Mouse (Mus musculus) midbrain, embryonic 13.5 days (tissue): ENCODE measurements at regions not wholly inside any gene's neighbourhood (a gene's known extent, or its start where the extent isn't known, plus 50 kb on each side); places are given as distances from the start of the nearest gene placed in this dataset.

Source experiments
- ATAC-seq: fragments of 200-750 bp; cut with Nextera tagmentation; 2 replicates; pipeline ENCODE4 v1.8.0; 2017; ENCODE audit warnings: mild to moderate bottlenecking, moderate TSS enrichment, moderate library complexity
- H3K27ac ChIP-seq: fragments of 300-500 bp; sonication (generic); 2 replicates; pipeline ENCODE4 v1.5.1; 2015; ENCODE audit warnings: inconsistent platforms, mild to moderate bottlenecking, moderate library complexity
- H3K27me3 ChIP-seq: fragments of 300-500 bp; sonication (generic); 2 replicates; pipeline ENCODE4 v1.6.1; 2015; ENCODE audit warnings: mild to moderate bottlenecking, inconsistent platforms
- H3K36me3 ChIP-seq: fragments of 300-500 bp; sonication (generic); 2 replicates; pipeline ENCODE4 v1.6.1; 2015; ENCODE audit warnings: mild to moderate bottlenecking, inconsistent platforms
- H3K4me1 ChIP-seq: fragments of 300-500 bp; sonication (generic); replicated peaks from 2 replicates; pipeline ENCODE4 v1.6.1; 2015; ENCODE audit warnings: inconsistent platforms
- H3K4me2 ChIP-seq: fragments of 300-500 bp; sonication (generic); replicated peaks from 2 replicates; pipeline ENCODE4 v1.6.1; 2015; ENCODE audit warnings: moderate library complexity, mild to moderate bottlenecking, inconsistent platforms
- H3K4me3 ChIP-seq: fragments of 300-500 bp; sonication (generic); replicated peaks from 2 replicates; pipeline ENCODE4 v1.5.1; 2015; ENCODE audit warnings: mild to moderate bottlenecking, inconsistent platforms
- H3K9ac ChIP-seq: fragments of 300-500 bp; sonication (generic); replicated peaks from 2 replicates; pipeline ENCODE4 v1.6.1; 2015; ENCODE audit warnings: mild to moderate bottlenecking, inconsistent platforms
- H3K9me3 ChIP-seq: fragments of 300-500 bp; sonication (generic); 2 replicates; pipeline ENCODE4 v1.6.1; 2016; ENCODE audit warnings: mild to moderate bottlenecking, inconsistent platforms
- WGBS: fragments of 180-500 bp; shearing (Covaris S2); methylation state at CpG from one replicate; pipeline ENCODE4 v1.1.7; 2015; 5-methylcytosine and 5-hydroxymethylcytosine counted together

DNA sequence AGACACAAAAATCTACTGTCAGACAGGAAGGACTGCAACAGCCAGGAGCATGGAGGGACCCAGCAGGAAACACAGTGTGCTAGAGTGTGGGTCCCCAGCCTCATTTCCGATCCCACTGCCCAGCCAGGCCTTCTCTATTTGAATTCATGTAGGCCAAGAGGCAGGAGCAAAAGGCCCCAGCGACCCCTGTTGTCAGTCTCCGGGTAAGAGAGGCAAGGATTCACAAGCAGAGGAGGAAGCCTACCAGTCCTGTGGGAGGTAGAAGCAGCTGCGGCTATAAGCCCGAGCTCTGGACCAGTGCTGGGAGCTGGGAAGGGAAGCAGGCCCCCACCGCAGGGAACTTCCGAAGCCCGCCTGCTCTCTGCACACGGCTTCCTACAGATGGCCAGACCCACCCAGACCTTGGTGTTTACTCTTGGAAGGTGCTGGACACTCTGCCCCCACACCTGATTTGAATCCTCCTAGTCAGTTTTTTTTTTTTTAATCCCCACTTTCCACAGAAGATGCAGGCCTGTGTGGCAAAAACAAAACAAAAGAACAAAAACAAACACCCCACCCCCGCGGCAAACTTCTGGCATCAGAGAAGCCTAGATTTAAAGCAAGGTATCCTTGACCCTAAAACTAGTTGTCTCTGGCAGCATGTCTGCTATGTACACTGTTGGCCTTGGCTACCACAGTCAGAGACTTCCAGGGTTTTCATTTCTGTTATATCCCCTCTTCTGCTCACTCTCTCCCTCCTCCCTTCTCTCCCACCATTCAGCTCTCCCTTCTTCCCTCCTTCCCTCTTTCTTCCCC is 420.6 kb upstream of the Trpc7 start:
- Histone ChIP-seq H3K27me3 (0 out of 2 replicates have a peak, but pooled peaks cover 12% of the 10 kb centered on the region), H3K4me1 (peaks cover 36% of the 10 kb centered on the region), H3K4me3 (no peak overlapping the region), H3K36me3 (no peaks in the 10 kb centered on the region), H3K9ac (no peak overlapping the region), H3K4me2 (no peak overlapping the region), H3K9me3 (no peaks in the 10 kb centered on the region), H3K27ac (peak overlapping the region; percentile 15; the same call in 1 of the 2 replicates)
- 15% methylated on average over 11 of the region's 11 CpGs for WGBS
- peak; percentile 56; the same call in 1 of the 2 replicates for ATAC-seq

DNA sequence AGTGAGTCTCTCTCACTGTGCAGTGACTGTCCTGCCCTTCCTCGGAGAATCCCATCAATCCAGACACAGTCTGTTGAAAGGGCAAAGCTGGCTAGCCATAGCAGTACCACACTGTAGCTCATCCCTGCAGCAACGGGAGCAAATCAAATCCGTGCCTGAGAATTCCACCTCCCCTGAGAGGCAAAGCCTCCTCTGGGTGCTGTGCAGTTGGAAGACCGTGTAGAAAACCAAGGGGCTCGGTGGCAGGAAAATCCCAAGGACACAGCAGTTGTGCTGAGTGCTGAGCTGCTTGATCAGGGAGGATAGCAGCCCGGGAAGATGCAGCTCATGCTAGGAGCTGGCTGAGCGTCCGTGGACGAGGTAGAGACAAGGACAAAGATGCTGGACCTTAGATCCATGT is 418.7 kb upstream of the Trpc7 start:
- Histone ChIP-seq H3K4me1 (peaks cover 36% of the 10 kb centered on the region), H3K36me3 (no peaks in the 10 kb centered on the region), H3K4me3 (no peak overlapping the region), H3K9me3 (no peaks in the 10 kb centered on the region), H3K4me2 (no peak overlapping the region), H3K9ac (no peak overlapping the region), H3K27ac (no peak overlapping the region), H3K27me3 (0 out of 2 replicates have a peak, but pooled peaks cover 12% of the 10 kb centered on the region)
- no peak for ATAC-seq
- WGBS: 34% methylated on average over 9 of the region's 9 CpGs

DNA sequence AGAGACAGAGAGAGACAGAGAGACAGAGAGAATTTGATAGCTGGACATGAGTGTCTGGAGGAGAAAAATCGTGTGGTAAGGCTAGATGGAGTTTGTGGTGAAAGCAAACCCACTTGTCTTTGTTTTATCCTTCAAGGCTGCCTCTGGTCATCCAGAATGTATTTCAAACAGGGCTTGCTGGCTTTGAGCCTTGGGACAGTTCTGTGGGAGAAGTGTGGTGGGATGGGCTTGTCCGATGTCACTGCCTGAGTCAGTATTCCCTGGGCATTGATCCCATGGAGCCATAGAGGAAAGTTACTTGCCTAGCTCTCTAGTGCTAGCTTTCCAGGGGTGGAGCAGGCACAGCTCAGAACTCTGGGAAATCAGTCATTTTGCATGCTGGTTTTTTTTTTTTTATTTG is 417.9 kb upstream of the Trpc7 start:
- no peaks in the 10 kb centered on the region for H3K36me3 ChIP-seq
- ATAC-seq: no peak
- H3K4me1 ChIP-seq: peaks cover 29% of the 10 kb centered on the region
- H3K9ac ChIP-seq: no peak overlapping the region
- H3K27me3 ChIP-seq: 0 out of 2 replicates have a peak, but pooled peaks cover 12% of the 10 kb centered on the region
- H3K27ac ChIP-seq: no peak overlapping the region
- no peak overlapping the region for H3K4me3 ChIP-seq
- no peaks in the 10 kb centered on the region for H3K9me3 ChIP-seq
- H3K4me2 ChIP-seq: no peak overlapping the region
- 50% methylated on average over 2 of the region's 2 CpGs for WGBS

DNA sequence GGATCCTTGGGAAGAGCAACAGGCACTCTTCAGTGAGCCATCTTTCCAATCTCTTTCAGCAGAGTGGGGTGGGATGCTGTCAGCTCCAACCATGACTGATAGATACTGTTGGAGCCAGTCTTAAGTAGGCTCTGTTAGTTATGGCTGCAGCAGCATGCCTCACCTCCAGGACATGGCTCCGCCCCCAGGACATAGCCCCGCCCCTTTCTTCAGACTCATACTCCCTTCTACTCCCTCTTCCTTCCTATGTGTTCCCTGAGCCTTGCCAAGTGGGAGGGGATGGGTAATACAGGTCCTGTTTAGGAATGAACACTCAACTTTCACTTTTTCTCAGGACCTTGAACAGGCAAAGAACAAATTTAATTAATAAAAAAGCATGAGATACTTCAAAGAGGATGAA is 415.4 kb upstream of the Trpc7 start:
- ATAC-seq: no peak
- H3K9me3 ChIP-seq: no peaks in the 10 kb centered on the region
- no peaks in the 10 kb centered on the region for H3K36me3 ChIP-seq
- no peak overlapping the region for H3K4me2 ChIP-seq
- H3K27me3 ChIP-seq: 0 out of 2 replicates have a peak, but pooled peaks cover 5% of the 10 kb centered on the region
- H3K27ac ChIP-seq: no peak overlapping the region
- H3K9ac ChIP-seq: no peak overlapping the region
- 68% methylated on average over 2 of the region's 2 CpGs for WGBS
- peaks cover 20% of the 10 kb centered on the region for H3K4me1 ChIP-seq
- no peak overlapping the region for H3K4me3 ChIP-seq

DNA sequence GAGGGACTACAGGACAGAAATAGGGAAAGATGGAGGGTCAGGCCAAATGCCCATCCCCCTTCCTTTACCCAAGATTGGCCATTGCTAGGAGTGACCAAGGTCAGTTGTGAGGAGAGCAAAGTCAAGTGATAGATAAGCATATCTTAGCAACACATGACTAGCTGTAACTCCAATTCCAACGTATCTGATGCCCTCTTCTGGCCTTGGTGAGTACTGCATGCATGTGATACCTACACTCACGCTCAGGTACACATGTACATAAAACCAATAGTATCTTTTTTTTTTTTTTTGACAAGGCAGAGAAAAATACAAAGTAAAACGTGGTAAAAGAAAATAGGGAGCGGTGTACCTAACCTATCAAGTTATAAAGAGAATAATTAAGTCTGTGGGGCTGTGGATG is 413.8 kb upstream of the Trpc7 start:
- H3K9ac ChIP-seq: no peak overlapping the region
- H3K4me3 ChIP-seq: no peak overlapping the region
- H3K36me3 ChIP-seq: no peaks in the 10 kb centered on the region
- ATAC-seq: no peak
- H3K9me3 ChIP-seq: no peaks in the 10 kb centered on the region
- WGBS: 94% methylated on average over 4 of the region's 4 CpGs
- H3K27me3 ChIP-seq: no peaks in the 10 kb centered on the region
- peaks cover 12% of the 10 kb centered on the region for H3K4me1 ChIP-seq
- H3K4me2 ChIP-seq: no peak overlapping the region
- H3K27ac ChIP-seq: no peak overlapping the region

DNA sequence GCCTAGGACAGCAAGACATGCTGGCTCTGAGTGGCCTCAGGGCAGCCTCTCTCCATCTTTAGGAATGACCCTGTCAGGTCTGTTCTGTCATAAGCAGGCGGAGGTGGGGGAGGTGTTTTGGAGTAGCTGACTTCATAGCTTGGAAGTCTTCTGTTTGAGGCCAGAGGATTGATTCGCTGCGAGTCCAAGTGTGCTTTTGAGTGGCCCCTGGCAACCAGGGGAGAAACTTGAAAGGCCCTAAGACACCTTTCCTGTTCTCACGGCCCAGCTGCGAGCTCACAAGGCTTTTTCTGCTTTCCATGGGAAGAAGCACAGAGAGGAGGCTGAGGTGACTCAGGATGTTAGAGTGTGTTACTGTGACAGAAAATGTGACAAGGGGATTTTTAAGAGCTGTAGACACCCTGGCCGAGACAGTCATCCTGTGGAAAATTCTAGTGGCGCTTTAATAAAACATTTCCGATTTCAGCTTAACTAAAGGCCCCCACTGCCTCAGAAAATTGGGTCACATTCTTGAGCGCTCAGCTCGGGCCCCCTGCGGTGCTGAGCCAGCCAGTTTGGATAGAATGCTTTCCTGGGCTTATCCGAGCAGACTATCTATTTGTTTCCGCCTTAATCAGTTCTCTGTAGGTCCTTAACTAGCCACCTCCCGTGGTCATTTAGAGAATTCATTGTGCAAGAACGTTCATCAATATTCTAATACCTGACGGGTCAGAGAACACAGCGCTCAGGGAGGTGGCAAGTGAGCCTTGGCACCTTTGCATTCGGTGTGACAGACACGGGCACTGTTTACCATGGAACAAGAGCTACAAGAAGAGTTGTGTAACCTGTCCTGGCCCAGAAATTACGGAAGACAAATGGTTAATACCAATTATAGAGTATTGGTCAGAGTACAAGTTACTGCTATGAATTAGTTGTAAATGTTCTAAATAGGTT is 412.4 kb upstream of the Trpc7 start:
- Histone ChIP-seq H3K36me3 (no peaks in the 10 kb centered on the region), H3K9me3 (no peaks in the 10 kb centered on the region), H3K4me1 (peaks cover 9% of the 10 kb centered on the region), H3K27ac (no peak overlapping the region), H3K4me2 (peak overlapping the region; percentile 20), H3K9ac (no peak overlapping the region), H3K4me3 (no peak overlapping the region), H3K27me3 (no peaks in the 10 kb centered on the region)
- no peak for ATAC-seq
- 15% methylated on average over 20 of the region's 20 CpGs for WGBS

DNA sequence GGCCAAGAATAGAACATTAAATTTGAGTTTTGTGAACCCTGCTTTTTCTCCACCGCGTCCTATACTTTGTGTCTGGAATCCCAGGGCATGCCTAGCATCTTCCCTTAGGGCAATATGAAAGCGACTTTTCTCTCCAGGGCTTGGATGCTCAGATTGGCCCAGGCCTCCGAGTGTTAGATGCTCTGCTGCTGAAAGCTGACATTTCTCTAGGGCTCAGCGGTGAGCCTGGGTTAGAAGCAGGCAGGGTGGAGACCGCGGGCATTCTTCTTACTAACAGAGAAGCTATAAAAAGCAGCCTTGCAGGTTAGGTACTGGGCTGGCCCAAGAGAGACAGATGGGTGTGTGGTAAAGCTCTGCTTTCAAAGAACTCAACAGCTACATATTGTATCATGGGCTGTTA is 409.8 kb upstream of the Trpc7 start:
- no peak overlapping the region for H3K4me3 ChIP-seq
- peaks cover 9% of the 10 kb centered on the region for H3K4me1 ChIP-seq
- H3K27me3 ChIP-seq: no peaks in the 10 kb centered on the region
- H3K36me3 ChIP-seq: no peaks in the 10 kb centered on the region
- H3K9ac ChIP-seq: no peak overlapping the region
- no peak for ATAC-seq
- H3K9me3 ChIP-seq: no peaks in the 10 kb centered on the region
- H3K27ac ChIP-seq: no peak overlapping the region
- 93% methylated on average over 7 of the region's 7 CpGs for WGBS
- H3K4me2 ChIP-seq: no peak overlapping the region

DNA sequence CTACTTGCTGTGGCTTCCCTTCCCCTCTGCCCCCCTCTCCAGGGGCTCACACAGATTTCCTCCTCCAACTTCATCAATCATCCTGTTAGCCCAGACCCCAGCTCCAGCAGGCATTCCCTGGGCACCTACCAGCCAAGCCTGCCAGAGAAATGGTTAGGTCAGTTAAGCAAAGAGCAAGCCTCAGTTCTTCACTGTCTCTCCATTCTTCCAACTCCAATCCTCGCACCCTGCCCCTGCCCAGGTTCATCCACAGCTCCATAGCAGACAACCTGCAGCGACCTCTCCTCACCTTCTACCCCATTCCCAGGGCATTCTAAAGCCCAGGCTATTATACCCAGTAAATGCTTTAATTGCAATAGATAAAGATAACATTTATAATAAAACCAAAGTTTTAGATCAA is 408.0 kb upstream of the Trpc7 start:
- Histone ChIP-seq H3K9me3 (no peaks in the 10 kb centered on the region), H3K27me3 (no peaks in the 10 kb centered on the region), H3K9ac (no peak overlapping the region), H3K27ac (no peak overlapping the region), H3K4me1 (peaks cover 9% of the 10 kb centered on the region), H3K36me3 (no peaks in the 10 kb centered on the region), H3K4me3 (no peak overlapping the region), H3K4me2 (no peak overlapping the region)
- ATAC-seq: no peak
- 90% methylated on average over 2 of the region's 2 CpGs for WGBS

DNA sequence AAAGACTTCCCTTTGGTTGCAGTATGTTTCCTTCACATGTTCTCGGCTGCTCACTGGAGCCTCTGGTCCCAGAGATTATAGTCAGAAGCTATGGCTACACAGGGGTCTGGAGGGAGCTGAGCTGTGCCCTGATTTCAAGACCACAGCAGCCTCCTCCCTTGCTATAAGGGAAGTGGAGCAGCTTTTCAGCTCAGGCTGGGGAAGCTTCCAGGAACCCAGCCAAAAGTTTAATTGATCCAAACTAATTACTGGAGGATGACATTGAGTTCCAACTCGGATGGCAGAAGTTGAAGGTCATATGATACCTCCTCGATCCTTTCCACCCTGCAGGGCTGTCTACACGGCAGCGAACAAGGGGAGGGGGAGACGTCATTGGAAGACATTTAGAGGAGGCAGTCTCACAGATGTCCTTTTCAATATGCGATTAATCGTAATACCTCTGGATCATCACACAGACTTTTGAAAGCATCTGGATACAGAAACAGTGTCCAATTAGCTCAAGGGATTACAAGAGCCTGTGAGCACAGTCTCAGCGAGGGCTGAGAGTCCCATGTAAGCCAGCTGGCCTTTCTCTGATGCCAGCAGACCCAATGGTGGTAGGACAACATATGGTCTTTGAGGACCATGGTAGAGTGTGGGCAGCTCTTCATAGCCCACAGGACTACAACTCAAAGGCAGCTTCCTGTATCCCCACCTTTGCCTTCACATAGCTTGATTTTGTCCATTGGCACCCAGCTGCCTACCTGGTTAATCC is 396.1 kb upstream of the Trpc7 start:
- no peak for ATAC-seq
- H3K27ac ChIP-seq: no peak overlapping the region
- 86% methylated on average over 9 of the region's 9 CpGs for WGBS
- H3K4me1 ChIP-seq: no peaks in the 10 kb centered on the region
- no peak overlapping the region for H3K4me3 ChIP-seq
- no peaks in the 10 kb centered on the region for H3K9me3 ChIP-seq
- no peaks in the 10 kb centered on the region for H3K27me3 ChIP-seq
- no peak overlapping the region for H3K4me2 ChIP-seq
- H3K36me3 ChIP-seq: no peaks in the 10 kb centered on the region
- no peak overlapping the region for H3K9ac ChIP-seq

DNA sequence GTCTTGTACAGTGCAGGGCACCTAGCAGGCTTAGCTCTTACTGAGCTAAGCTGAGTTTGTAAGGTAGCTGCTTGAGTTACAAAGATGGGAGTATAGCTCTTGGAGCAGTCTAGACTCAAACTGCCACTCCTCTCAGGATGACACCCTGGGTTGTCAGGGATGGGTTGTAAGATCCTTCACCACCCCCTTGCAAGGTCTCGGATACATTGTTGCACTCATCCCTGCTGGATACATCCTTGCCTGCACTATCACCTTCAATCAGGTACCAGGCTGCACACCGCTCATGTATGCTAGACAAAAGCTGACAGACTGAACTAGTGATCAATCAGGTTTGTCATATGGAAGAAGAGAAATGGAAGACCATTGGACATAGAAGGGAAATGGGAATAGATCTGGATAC is 390.4 kb upstream of the Trpc7 start:
- H3K4me3 ChIP-seq: no peak overlapping the region
- no peak for ATAC-seq
- H3K9ac ChIP-seq: no peak overlapping the region
- peaks cover 11% of the 10 kb centered on the region for H3K4me1 ChIP-seq
- WGBS: 91% methylated on average over 2 of the region's 2 CpGs
- no peaks in the 10 kb centered on the region for H3K9me3 ChIP-seq
- no peak overlapping the region for H3K4me2 ChIP-seq
- H3K27me3 ChIP-seq: no peaks in the 10 kb centered on the region; the same call in 1 of the 2 replicates
- no peak overlapping the region for H3K27ac ChIP-seq
- H3K36me3 ChIP-seq: no peaks in the 10 kb centered on the region

DNA sequence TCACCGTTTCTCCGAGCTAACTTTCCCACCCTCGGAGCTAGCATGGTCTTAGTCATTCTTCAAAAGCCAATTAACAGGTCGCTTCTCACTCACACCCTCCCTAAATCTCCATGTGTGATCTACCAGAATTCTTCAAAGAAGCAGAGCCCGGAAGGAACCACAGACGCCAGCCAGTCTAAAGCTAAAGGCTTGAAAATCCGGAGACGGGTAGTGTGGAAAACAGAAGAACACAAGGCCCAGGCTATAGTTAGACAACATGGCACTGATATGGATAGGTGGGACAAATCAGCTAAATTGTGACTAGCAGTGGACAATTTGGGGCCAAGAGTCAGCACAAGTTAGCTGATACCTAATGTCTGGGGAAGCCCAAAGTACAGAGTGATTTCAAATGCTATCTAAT is 387.0 kb upstream of the Trpc7 start:
- Histone ChIP-seq H3K4me1 (peaks cover 11% of the 10 kb centered on the region), H3K36me3 (no peaks in the 10 kb centered on the region), H3K27me3 (peaks cover 3% of the 10 kb centered on the region; the same call in 1 of the 2 replicates), H3K9me3 (no peaks in the 10 kb centered on the region), H3K4me3 (no peak overlapping the region), H3K4me2 (no peak overlapping the region), H3K27ac (no peak overlapping the region), H3K9ac (no peak overlapping the region)
- no peak for ATAC-seq
- whole genome bisulfite sequencing: 65% methylated on average over 8 of the region's 8 CpGs
